Mouse (Mus musculus): ENCODE data around the gene Nxph4.

- TF ChIP-seq CTCF (IDR thresholded peaks at IDR 0.05; ENCODE audit: low read depth, low read length) (no peak), TAL1 (conservative IDR thresholded peaks at IDR 0.05; ENCODE audit: low read depth, low read length) (no peak), GATA1 (IDR thresholded peaks at IDR 0.05; ENCODE audit: borderline replicate concordance, low read length) (no peak), POLR2AphosphoS5 (IDR thresholded peaks at IDR 0.05; ENCODE audit: insufficient replicate concordance, low read depth, low read length) (no peak)
Observed at GRCm38 (mm10) chr10:127514764-127515163, 19.6 kb downstream of the Nxph4 start, which contains the start of gene Ndufa4l2.

Measured in G1E (cell line).